Mouse (Mus musculus) heart, adult 2 months (tissue): ENCODE results near the gene Erbb3. TPM values are rescaled to one million over a fixed set of nuclear protein-coding genes. Genes with fewer than 3 reads are reported as not detected.
"Not testable (repeated sequence)": the region's sequence is repeated elsewhere in the genome, so short reads cannot be mapped to it uniquely, and the experiment has no call there.

Experiments used
- DNase-seq, 2 experiments: peaks; one replicate each; pipeline ENCODE4 v3.0.0; 2021
- H3K27ac ChIP-seq: fragments of 200-600 bp; 2 replicates; pipeline ENCODE4 v1.8.1; 2022
- H3K27me3 ChIP-seq: fragments of 200-500 bp; 2 replicates; pipeline ENCODE4 v1.6.1; 2012; ENCODE audit warnings: mild to moderate bottlenecking, low read length, inconsistent platforms, mixed read lengths; ENCODE audit not compliant: control insufficient read depth, insufficient read depth
- H3K36me3 ChIP-seq: fragments of 200-500 bp; 2 replicates; pipeline ENCODE4 v1.6.1; 2012; ENCODE audit warnings: low read length, inconsistent platforms; ENCODE audit not compliant: control insufficient read depth, insufficient read depth
- H3K4me1 ChIP-seq: fragments of 200-500 bp; 2 replicates; pipeline ENCODE4 v1.6.1; 2011; ENCODE audit warnings: low read length; ENCODE audit not compliant: control insufficient read depth, insufficient read depth
- H3K4me3 ChIP-seq: fragments of 200-600 bp; 2 replicates; pipeline ENCODE4 v1.8.1; 2022
- H3K79me2 ChIP-seq: fragments of 200-500 bp; replicated peaks from 2 replicates; pipeline ENCODE4 v1.6.1; 2012; ENCODE audit warnings: mild to moderate bottlenecking, inconsistent platforms, low read length, moderate library complexity, mixed read lengths; ENCODE audit not compliant: control insufficient read depth, insufficient read depth
- H3K9ac ChIP-seq: fragments of 200-500 bp; 2 replicates; pipeline ENCODE4 v1.6.1; 2012; ENCODE audit warnings: low read depth, mild to moderate bottlenecking, control low read depth, inconsistent platforms, low read length, mixed read lengths
- CTCF ChIP-seq: fragments of 200-600 bp; IDR thresholded peaks from 2 replicates; pipeline ENCODE4 v1.8.1; 2022; ENCODE audit warnings: antibody characterized with exemption, mild to moderate bottlenecking, moderate library complexity
- EP300 ChIP-seq: fragments of 200-500 bp; IDR thresholded peaks from 2 replicates; pipeline ENCODE4 v1.6.1; 2011; ENCODE audit warnings: low read depth, low read length, control low read depth; ENCODE audit not compliant: insufficient read depth
- POLR2A ChIP-seq: fragments of 200-500 bp; IDR thresholded peaks from 2 replicates; pipeline ENCODE4 v1.6.1; 2011; ENCODE audit warnings: mild to moderate bottlenecking, low read depth, low read length, control low read depth; ENCODE audit not compliant: insufficient read depth
- WGBS: fragments of 180-500 bp; shearing (Covaris S2); methylation state at CpG from one replicate; pipeline ENCODE4 v1.1.7; 2018; 5-methylcytosine and 5-hydroxymethylcytosine counted together
- intact Hi-C: fragments of 180-260 bp; cut with DNase I; formaldehyde crosslinking; loops from one replicate; pipeline ENCODE4 v1.15.1; 2025
- polyA plus RNA-seq: library from polyadenylated mRNA; depleted of rRNA; stranded (reverse); fragments of >200 nt; gene quantifications from 2 replicates; pipeline ENCODE4 v1.2.3, GENCODE M21; 2012
- total RNA-seq, 2 experiments: library from RNA; stranded (reverse); gene quantifications; 2 replicates each; pipeline ENCODE4 v1.2.3; 2021

The Erbb3 gene
- total and polyA plus RNA-seq, 3 experiments = 5.5 to 8.2 (median 6.3) TPM

DNA sequence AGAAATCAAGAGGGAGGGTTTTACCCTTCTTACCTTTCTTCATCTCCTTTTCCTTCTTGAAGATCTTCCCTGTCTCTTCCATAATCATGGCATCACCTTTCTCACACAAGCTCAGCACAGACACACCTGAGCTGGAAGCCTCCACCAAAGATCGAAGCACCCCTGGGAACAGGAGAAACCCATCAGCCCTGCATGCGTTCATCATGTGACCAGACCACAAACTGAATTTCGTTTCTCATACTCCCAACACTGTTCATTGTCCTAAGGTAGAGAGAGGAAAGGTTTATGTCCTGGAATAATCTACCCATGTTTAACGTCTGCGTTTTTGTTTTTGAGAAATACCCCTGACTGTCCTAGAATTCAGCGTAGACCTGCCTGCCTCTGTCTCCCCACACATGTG is 25.9 kb downstream of the Erbb3 start:
- Histone ChIP-seq H3K36me3 (peaks cover 3% of the 10 kb centered on the region), H3K9ac (no peak overlapping the region), H3K27me3 (no peaks in the 10 kb centered on the region), H3K4me3 (no peak overlapping the region), H3K27ac (no peak overlapping the region), H3K4me1 (peaks cover 1% of the 10 kb centered on the region; the same call in 1 of the 2 replicates), H3K79me2 (0 out of 2 replicates have a peak, but pooled peaks cover 1% of the 10 kb centered on the region)
- intact Hi-C loops = no loop called here
- 84% methylated on average over 6 of the region's 6 CpGs for WGBS
- no peak for DNase-seq
- no peak for TF ChIP-seq POLR2A
- no peak for TF ChIP-seq CTCF
- no peak for TF ChIP-seq EP300

DNA sequence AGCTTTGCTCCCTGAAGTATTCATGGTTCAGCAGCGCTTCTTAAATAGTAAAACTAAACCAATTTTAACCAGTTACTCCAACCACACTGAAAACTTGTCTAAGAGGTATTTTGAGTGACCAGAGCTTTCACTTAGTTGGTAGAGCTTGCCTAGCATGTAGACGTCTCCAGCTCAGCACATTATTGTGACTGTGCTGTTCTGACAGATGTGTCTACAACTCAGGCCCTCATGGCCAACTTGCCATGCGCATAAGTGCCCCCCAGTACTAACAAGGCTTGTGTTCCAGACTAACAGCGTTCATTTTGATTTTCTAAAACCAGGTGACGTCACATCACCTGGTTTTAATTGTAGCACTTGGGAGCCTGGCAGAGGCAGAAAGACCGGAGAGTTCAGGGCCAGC is 32.5 kb downstream of the Erbb3 start:
- no peak for DNase-seq
- intact Hi-C loops = no loop called here
- 85% methylated on average over 6 of the region's 6 CpGs for WGBS

DNA sequence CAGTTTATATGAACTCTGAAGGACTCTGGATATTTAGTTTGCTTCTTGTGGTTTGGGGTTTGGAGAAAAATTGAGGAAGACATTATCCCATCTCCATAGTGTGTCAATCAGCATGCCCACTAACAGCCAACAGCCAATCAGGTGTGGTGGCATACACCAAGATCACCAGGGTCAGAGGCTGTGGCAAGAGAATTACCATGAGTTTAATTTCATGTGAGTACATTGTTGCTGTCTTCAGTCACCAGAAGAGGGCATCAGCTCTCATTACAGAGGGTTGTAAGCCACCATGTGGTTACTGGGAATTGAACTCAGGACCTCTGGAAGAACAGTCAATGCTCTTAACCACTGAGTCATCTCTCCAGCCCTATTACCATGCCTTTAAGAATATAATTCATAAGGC is 33.2 kb downstream of the Erbb3 start:
- no peak for DNase-seq
- Histone ChIP-seq H3K4me1 (no peaks in the 10 kb centered on the region), H3K4me3 (no peak overlapping the region), H3K79me2 (no peaks in the 10 kb centered on the region), H3K9ac (no peak overlapping the region), H3K36me3 (no peaks in the 10 kb centered on the region; the same call in 1 of the 2 replicates), H3K27ac (no peak overlapping the region), H3K27me3 (no peaks in the 10 kb centered on the region)
- TF ChIP-seq POLR2A (no peak), CTCF (peak; percentile 45)
- intact Hi-C loops = no loop called here

More for the DNA sequence above, 32.5 kb downstream of the Erbb3 start:
- TF ChIP-seq EP300 = no peak
- TF ChIP-seq CTCF = no peak
- TF ChIP-seq POLR2A = no peak
- no peak overlapping the region for H3K27ac ChIP-seq
- H3K4me1 ChIP-seq = no peaks in the 10 kb centered on the region
- no peaks in the 10 kb centered on the region for H3K27me3 ChIP-seq
- no peaks in the 10 kb centered on the region; the same call in 1 of the 2 replicates for H3K36me3 ChIP-seq
- no peak overlapping the region for H3K4me3 ChIP-seq
- H3K9ac ChIP-seq = no peak overlapping the region
- no peaks in the 10 kb centered on the region for H3K79me2 ChIP-seq

DNA sequence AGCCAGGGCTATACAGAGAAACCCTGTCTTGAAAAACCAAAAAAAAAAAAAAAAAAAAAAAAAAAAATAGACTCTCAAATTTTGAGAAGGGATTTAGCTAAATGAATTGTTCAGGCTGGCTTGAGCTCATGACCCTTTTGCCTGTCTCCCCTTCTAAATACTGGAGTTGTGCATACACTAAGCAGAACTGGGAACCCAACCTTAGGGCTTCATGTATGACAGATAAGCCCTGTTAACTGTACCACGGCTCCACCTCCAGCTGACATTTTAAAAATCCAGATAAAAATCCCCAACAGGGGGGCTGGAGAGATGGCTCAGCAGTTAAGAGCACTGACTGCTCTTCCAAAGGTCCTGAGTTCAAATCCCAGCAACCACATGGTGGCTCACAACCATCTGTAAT is 33.9 kb downstream of the Erbb3 start:
- intact Hi-C loops, H3K36me3 ChIP-seq, DNase-seq, H3K4me1 ChIP-seq, H3K27me3 ChIP-seq, H3K27ac ChIP-seq, H3K4me3 ChIP-seq, H3K9ac ChIP-seq, H3K79me2 ChIP-seq: not testable (repeated sequence)
- WGBS = 82% methylated on average over 1 of the region's 1 CpGs

DNA sequence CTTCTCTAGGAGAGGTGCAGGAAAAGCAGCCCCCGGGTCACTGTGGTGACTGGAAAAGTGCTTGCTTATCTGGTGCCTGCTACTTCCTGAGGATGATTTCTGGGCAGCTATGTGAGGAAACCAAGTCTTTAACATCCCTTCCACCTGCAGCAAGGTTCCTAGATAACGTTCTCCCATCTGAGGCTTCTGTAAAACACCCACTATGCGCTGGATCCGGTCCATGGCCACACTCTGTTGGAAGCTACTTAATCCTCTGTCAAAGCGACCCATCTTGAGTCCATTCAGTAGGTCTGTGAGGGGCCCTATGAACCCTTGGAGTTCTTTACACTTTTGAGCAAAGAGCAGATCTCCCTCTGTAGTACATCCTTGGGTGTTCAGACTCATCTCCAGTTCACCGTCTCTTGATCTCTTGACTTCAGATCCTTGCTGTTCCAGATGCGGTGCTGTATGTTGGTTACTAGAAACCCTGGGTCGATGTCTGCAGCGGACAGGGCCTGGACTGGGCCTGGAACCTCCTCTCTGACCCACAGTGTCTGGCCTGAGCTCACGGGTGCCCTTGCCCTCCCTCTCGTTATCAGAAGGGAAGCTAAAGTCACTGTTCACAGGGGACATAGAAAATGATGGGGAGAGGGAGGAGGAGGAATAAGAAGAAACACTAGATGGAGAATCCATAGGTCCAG is 39.2 kb downstream of the Erbb3 start:
- not testable (repeated sequence) for H3K27ac ChIP-seq, H3K79me2 ChIP-seq, H3K4me3 ChIP-seq, H3K4me1 ChIP-seq, H3K9ac ChIP-seq, H3K36me3 ChIP-seq, H3K27me3 ChIP-seq
- peak in 1 of 2 experiments; percentile 9 for DNase-seq
- intact Hi-C loops = loop anchor here (5.0 kb wide), 1 partner anchor 77 kb away; the partner anchor contains the start of gene Rps26
- 75% methylated on average over 11 of the region's 11 CpGs for WGBS

DNA sequence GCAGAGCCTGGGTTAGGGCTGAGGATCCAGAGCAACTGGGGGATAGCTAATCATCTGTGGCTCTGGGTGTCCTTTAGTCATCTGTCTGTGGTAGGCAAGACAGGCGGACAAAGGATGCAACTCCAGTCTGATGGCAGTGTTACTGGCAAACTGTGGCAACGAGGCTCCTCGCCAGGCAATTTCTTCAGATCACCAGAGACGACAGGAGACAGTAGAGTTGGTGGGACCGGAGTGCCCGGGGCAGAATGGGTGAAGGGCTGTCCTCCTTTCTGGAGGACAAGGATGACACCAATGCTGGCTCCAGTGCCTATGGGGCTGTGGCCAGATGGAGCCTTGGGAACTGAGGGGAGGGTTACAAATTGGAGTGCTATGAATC is 39.8 kb downstream of the Erbb3 start:
- WGBS = 63% methylated on average over 6 of the region's 6 CpGs
- not testable (repeated sequence) for H3K4me3 ChIP-seq
- H3K27ac ChIP-seq = peak overlapping the region; percentile 89

More for the DNA sequence above, 39.8 kb downstream of the Erbb3 start:
- not testable (repeated sequence) for H3K36me3 ChIP-seq, H3K27me3 ChIP-seq, H3K9ac ChIP-seq, H3K79me2 ChIP-seq, H3K4me1 ChIP-seq
- DNase-seq = peak; percentile 20 to 44
- intact Hi-C loops = loop anchor here (5.0 to 10.0 kb wide), 3 partner anchors 78 to 255 kb away; partner anchors contain the start of genes Dnajc14, Rps26, Suox and Tmem198b
